Mouse (Mus musculus) urinary bladder, postnatal 14 days (tissue): ENCODE results near the gene Zic2.
"Not testable (repeated sequence)": the region's sequence is repeated elsewhere in the genome, so short reads cannot be mapped to it uniquely, and the experiment has no call there.

ENCODE experiments used
- DNase-seq: peaks from one replicate; pipeline ENCODE4 v3.0.0; 2021; ENCODE audit warnings: low spot score

Zic2 gene

GRCm38 (mm10) chr14:122474891-122475556 is at the start of gene Zic2:
TSS of gene Zic2 (plus strand) at chr14:122475435.
- no peak for DNase-seq

GRCm38 (mm10) chr14:122426529-122427203 is 48.6 kb upstream of the Zic2 start:
- DNase-seq = no peak

GRCm38 (mm10) chr14:122427204-122427560 is 48.1 kb upstream of the Zic2 start:
- no peak for DNase-seq

- DNase-seq = no peak
Observed at GRCm38 (mm10) chr14:122427654-122428053, 47.6 kb upstream of the Zic2 start.

GRCm38 (mm10) chr14:122432558-122432957 is 42.7 kb upstream of the Zic2 start:
- no peak for DNase-seq

- DNase-seq = no peak
Observed at GRCm38 (mm10) chr14:122434039-122434438, 41.2 kb upstream of the Zic2 start.

- DNase-seq = no peak
Observed at GRCm38 (mm10) chr14:122436850-122437249, 38.4 kb upstream of the Zic2 start.

GRCm38 (mm10) chr14:122449601-122450495 is 25.4 kb upstream of the Zic2 start:
- no peak for DNase-seq

- DNase-seq = peak; percentile 10
Observed at GRCm38 (mm10) chr14:122450496-122451382, 24.5 kb upstream of the Zic2 start, which contains the start of gene Gm5089. TSS of gene Gm5089 (minus strand) at chr14:122451115.

- DNase-seq = no peak
Observed at GRCm38 (mm10) chr14:122451551-122452145, 23.6 kb upstream of the Zic2 start.

- no peak for DNase-seq
Observed at GRCm38 (mm10) chr14:122452701-122453387, 22.4 kb upstream of the Zic2 start.

GRCm38 (mm10) chr14:122453388-122453995 is 21.7 kb upstream of the Zic2 start:
- no peak for DNase-seq

- DNase-seq = no peak
Observed at GRCm38 (mm10) chr14:122453996-122454738, 21.1 kb upstream of the Zic2 start.

GRCm38 (mm10) chr14:122454901-122455561 is 20.2 kb upstream of the Zic2 start:
- DNase-seq = no peak

- no peak for DNase-seq
Observed at GRCm38 (mm10) chr14:122455562-122455958, 19.7 kb upstream of the Zic2 start.

GRCm38 (mm10) chr14:122459332-122459731 is 15.9 kb upstream of the Zic2 start:
- DNase-seq = not testable (repeated sequence)

- no peak for DNase-seq
Observed at GRCm38 (mm10) chr14:122459776-122460175, 15.5 kb upstream of the Zic2 start.

- no peak for DNase-seq
Observed at GRCm38 (mm10) chr14:122460226-122460625, 15.0 kb upstream of the Zic2 start.

GRCm38 (mm10) chr14:122461500-122461899 is 13.7 kb upstream of the Zic2 start:
- DNase-seq = no peak
